Mouse (Mus musculus) embryonic fibroblast, embryonic 13.5 days (primary cell): ENCODE results near the gene Galntl5.

Experiments
- CTCF ChIP-seq: IDR thresholded peaks from 2 replicates; pipeline ENCODE4 v1.5.1; 2011; ENCODE audit warnings: mild to moderate bottlenecking, control low read depth, low read length, moderate library complexity, borderline replicate concordance; ENCODE audit not compliant: insufficient read depth
- POLR2A ChIP-seq: IDR thresholded peaks from 2 replicates; pipeline ENCODE4 v1.6.1; 2011; ENCODE audit warnings: low read depth, mild to moderate bottlenecking, control low read depth, low read length, moderate library complexity

DNA sequence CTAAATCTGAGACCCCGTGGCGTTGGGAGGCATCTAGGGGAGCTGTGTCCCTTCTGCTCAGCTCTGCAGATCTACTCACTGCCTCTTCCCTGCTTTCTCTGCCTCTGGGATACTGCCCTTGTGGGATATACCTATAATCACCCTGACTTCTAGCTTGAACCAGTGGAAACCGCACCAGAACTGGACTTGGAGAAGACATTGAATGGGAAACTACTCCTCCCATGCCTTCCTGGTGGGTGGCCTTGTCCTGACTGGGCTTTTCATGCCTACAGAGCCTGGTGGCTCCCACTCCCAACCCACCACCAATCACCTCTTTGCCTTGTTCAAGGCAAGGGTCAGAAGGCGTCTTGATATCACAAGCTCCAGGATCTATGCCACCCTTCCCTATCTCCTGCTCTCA, 26.4 kb upstream of the Galntl5 start:
- TF ChIP-seq POLR2A (no peak), CTCF (no peak)
